ENCODE assay signal across 8 mouse cellular contexts in genomic region chr9:57836581-57837170, GRCm38 (mm10). TPM values are rescaled to one million over a fixed set of nuclear protein-coding genes. Genes with fewer than 3 reads are reported as not detected.
DNase-seq lines count a peak whose midpoint lies in the region; ATAC-seq and TF ChIP-seq lines count a peak whose summit lies in the region.

Arid3b (minus strand) TSS chr9:57836793.

- H3K27ac ChIP-seq in gastrocnemius, adult 2 months: peak within 1 kb of the TSS; percentile 91

- no peak for TF ChIP-seq CTCF in gastrocnemius, adult 2 months (IDR thresholded peaks at IDR 0.05)

- H3K4me1 ChIP-seq in megakaryocyte, embryonic 14.5 days: peaks cover 61% of the 10 kb centered on the region

- no peaks in the 10 kb centered on the region for H3K27me3 ChIP-seq in megakaryocyte, embryonic 14.5 days (replicated peaks)

- peak within 1 kb of the TSS; percentile 98 for H3K4me3 ChIP-seq in gastrocnemius, adult 2 months
- peak within 1 kb of the TSS; percentile 91 for H3K4me3 ChIP-seq in megakaryocyte, embryonic 14.5 days (replicated peaks)

- intact Hi-C loops in gastrocnemius, adult 2 months (cut with DNase I): loop anchor here (2.0 kb wide), 1 partner anchor 74 kb away; the partner anchor contains the start of gene Ubl7

- peak; percentile 99 for ATAC-seq in common myeloid progenitor, adult 5-6 weeks (replicated peaks; ENCODE audit: low read depth, poor library complexity, severe bottlenecking)

- peak; percentile 99 for DNase-seq in ZHBTc4 (ENCODE audit: low read depth, low spot score)
- peak; percentile 96 for DNase-seq in gastrocnemius, adult 2 months
- DNase-seq in hindlimb bud, embryonic 11.5 days (ENCODE audit: extremely low spot score, low read depth, low spot score): peak; percentile 74
- DNase-seq in left cerebral cortex, adult 8-10 months (ENCODE audit: low spot score in 2 of 2): peak; percentile 67 to 95
- peak; percentile 97 to 98 for DNase-seq in right cerebral cortex, postnatal 10 days (ENCODE audit: low spot score in 2 of 2)
- peak; percentile 78 for DNase-seq in urinary bladder, postnatal 25 days (ENCODE audit: low spot score)

- peaks cover 31% of the 10 kb centered on the region for H3K36me3 ChIP-seq in megakaryocyte, embryonic 14.5 days (replicated peaks; ENCODE audit: low read length)

- H3K9me3 ChIP-seq in megakaryocyte, embryonic 14.5 days: no peaks in the 10 kb centered on the region

RNA-seq across cellular contexts. Expression of gene Arid3b, which starts in this region (rescaled TPM):
- 1.9 and 2.2 TPM in 2 replicates for total RNA-seq in common myeloid progenitor, adult 5-6 weeks (2017)
- 1 to 10 TPM; 3.1 to 3.4 TPM for total RNA-seq in gastrocnemius, adult 2 months (2021)
- total RNA-seq in left cerebral cortex, adult 8-10 months (2022): 10 to 100 TPM; 10.9 to 15.0 (median 13.4) TPM
- polyA plus RNA-seq in megakaryocyte, embryonic 14.5 days (2012; ENCODE audit: insufficient read depth, low replicate concordance): 33.5 and 107 TPM in 2 replicates

Comparison
In these comparisons a context has a peak if more than half of its experiments do, and no peak if none do; other contexts are left out.
1. Peak in every context shown above with its lines: DNase-seq, ATAC-seq, H3K4me3 ChIP-seq and H3K27ac ChIP-seq.